Mouse (Mus musculus) hematopoietic stem cell, adult 5-6 weeks (primary cell): ENCODE measurements around the gene Ghrhr. TPM values are rescaled to one million over a fixed set of nuclear protein-coding genes. Genes with fewer than 3 reads are reported as not detected.

Source experiments
- ATAC-seq, 2 experiments: fragments of 125-278 bp in 1 of 2; replicated peaks in 1 of 2; 2 replicates each; pipeline ENCODE4 v1.8.0; 2016 to 2017; ENCODE audit warnings: inconsistent platforms in 2 of 2, mild to moderate bottlenecking in 2 of 2, moderate number of reproducible peaks in 2 of 2, low read depth in 1 of 2, moderate TSS enrichment in 1 of 2; ENCODE audit not compliant: low FRiP score in 2 of 2, poor library complexity in 2 of 2, severe bottlenecking in 2 of 2, insufficient read depth in 1 of 2, low TSS enrichment in 1 of 2
- total RNA-seq: library from RNA; stranded (forward); fragments of 172-1452, 232-1000 nt; gene quantifications from 2 replicates; pipeline ENCODE4 v1.2.3, GENCODE M21; 2017

Ghrhr gene
- total RNA-seq, 1 experiment from 2014 or later: not detected

DNA sequence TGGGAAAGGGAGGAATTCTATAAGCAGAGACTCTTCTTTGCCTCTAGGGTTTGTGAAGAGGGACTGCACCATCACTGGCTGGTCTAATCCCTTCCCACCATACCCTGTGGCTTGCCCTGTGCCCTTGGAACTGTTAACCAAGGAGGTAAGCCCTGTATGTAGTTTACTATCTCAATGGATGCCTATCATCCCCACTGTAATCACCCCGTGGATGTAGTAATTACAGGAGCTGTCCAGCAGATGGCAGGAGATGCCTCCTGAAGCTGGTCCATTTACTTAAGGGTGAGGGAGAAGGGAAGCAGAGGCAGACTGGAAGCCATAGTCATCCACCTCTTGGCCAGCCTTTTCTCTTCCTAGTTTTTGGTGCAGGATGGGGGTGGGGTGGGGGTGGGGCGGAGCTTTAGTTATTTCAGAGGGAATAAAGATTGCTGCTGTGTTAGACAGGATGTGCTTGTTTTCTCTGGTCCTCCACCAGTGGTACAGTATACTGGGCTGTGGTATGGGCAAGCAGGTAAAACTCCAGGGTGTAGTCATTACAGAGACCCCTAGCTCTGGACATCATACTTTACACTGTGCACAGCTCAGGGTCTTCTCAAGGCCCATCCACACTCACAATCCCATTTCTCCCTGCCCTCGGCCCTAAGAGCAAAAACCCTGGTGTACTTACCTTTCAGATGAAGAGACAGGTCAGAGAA lies 3.7 kb downstream of the Ghrhr start:
- ATAC-seq: peak in 1 of 2 experiments; percentile 43; a peak in 1 of 4 replicates

DNA sequence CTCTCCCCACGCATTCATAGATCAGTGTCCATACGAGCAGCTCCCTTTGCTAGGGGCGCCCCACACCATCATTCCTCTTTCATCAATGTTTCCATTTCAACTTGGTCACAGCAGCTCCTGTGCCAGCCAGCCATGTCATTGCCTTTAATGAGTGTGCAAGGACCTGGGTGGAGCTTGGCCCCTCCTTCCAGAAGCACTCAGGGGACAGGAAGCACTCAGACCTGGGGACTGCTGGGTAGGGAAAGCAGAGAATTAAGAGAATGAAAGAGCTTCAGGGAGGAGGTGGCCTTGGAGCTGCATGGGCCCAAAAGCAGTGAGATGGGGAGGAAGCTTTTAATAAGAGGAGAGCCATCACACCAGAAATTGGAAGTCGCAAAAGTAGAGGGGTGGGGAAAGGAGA lies 5.9 kb downstream of the Ghrhr start:
- 0 out of 4 replicates have a peak, but pooled peaks of 1 of the 2 experiments have one; percentile 8 for ATAC-seq

GRCm38 (mm10) chr6:55383897-55384296 lies 7.8 kb downstream of the Ghrhr start:
- ATAC-seq: peak; percentile 51 to 55; a peak in 3 of 4 replicates

GRCm38 (mm10) chr6:55384356-55384951 lies 8.4 kb downstream of the Ghrhr start:
- ATAC-seq: no peak

GRCm38 (mm10) chr6:55388546-55389169 lies 12.6 kb downstream of the Ghrhr start:
- ATAC-seq: no peak

- no peak for ATAC-seq
Observed at GRCm38 (mm10) chr6:55389321-55389720, 13.2 kb downstream of the Ghrhr start.

DNA sequence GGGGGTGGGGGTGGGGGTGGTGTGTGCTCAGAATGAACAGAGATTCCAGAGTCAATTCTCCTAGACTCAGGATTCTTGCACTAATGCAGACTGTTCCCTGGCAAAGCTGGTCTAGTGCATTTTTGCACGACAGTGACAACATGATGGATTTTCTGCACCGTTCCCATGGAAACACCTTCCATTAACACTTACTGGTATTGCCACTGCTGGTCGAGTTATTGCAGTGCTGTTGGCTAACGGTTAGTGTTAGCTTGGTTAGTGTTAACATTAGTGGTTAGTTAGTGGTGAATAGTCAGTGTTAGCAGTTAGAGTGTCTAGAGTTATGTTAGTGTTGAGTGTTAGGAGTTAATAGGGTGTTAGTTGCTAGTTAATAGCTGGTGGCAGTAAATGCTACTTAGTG lies 15.7 kb downstream of the Ghrhr start:
- no peak for ATAC-seq

DNA sequence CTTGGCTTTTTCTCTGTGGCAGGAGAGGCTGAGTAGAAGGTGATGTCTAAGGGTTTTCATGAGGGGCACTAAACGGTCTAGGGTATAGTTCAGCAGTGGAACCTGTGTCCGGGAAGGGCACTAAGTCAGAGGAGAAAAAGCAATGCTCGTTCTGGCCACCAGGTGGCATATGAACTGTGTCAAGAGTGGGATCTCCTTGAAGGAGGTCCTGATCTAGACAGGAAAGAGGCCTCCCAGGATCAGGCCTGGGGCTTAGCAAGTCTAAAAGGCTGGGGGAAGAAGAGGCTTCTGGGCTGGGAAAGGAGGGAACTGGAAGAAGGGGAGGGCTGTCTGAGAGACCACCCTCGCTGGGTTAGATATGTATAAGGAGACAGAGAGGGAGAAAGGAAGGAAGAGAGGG lies 16.4 kb downstream of the Ghrhr start:
- ATAC-seq: no peak; a peak in 1 of 4 replicates

- no peak for ATAC-seq
Observed at GRCm38 (mm10) chr6:55394854-55395253, 18.8 kb downstream of the Ghrhr start.

- no peak for ATAC-seq
Observed at GRCm38 (mm10) chr6:55396176-55396575, 20.1 kb downstream of the Ghrhr start.

DNA sequence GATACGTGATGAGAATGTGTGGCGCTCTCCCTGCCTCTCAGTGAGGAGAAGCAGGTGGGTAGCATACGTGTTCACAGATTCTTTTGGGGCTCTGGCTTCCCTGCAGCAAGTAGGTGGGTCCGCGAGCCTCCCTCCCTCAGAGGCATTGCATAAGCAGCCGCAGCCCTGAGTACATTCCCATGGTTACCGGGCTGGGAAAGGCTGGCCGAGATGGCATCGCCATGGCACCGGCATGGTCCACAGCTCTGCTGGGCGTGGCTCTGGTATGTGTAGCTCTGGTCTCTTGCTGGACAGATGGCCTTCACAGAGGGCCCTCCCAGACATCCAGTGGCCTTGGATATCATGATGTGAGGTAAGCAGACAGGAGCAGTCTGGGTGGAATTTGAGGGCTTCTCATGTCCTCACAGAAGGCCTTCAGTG lies 20.5 kb downstream of the Ghrhr start:
- no peak for ATAC-seq

DNA sequence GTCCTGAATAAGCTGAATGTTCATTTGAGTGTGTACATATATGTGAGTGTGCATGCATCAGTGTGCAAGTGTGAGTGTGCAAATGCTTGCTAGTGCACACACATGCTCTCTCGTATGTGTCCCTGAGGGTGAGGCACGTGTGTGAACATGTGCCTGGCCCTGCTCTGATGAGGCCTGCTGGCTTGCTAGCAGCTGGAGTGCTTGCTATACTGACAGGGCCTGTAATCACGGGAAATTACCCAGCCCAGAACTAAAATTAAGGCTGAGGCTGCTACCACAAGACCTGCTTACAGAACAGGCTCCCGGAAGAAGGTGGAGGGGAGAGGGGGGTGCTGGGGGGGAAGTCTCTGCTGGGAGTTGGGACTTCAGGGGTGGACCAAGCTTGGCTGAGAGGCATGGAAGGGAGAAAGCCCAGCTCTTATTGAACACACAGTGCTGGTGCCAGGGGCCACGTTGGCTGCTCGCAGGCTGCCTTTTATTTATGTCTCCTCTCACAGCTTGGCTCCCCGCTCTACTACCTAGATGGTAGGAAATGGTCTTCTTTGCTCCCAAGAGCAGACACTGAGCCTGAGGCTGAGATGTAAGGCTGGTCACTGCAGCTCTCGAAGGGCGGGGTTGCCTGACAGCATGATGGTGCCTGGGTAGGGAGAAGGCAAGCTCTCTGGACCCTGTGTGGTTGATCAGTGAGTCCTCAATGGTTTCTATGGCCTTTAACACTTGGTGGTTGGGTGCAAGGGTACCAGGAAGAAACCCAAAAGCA lies 23.0 kb downstream of the Ghrhr start:
- no peak for ATAC-seq

DNA sequence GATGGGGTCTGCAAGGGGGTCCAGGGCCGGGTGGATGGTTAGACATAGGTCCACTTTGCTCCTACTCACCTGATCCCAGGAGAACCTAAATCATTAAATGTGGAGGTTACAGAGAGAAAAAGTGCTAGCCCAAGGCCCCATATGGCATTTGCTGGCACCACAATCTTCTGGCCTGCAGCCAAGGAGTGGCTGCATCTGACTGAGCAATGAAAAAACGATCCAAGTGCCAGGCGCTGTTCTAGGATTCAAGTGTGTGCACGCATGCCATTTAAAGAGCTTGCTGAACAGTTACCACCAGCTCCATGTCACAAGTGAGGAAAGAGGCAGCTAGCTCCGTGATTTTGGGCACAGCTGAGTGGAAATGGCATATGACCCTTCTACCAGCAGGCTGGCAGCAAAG lies 23.8 kb downstream of the Ghrhr start:
- ATAC-seq: no peak

DNA sequence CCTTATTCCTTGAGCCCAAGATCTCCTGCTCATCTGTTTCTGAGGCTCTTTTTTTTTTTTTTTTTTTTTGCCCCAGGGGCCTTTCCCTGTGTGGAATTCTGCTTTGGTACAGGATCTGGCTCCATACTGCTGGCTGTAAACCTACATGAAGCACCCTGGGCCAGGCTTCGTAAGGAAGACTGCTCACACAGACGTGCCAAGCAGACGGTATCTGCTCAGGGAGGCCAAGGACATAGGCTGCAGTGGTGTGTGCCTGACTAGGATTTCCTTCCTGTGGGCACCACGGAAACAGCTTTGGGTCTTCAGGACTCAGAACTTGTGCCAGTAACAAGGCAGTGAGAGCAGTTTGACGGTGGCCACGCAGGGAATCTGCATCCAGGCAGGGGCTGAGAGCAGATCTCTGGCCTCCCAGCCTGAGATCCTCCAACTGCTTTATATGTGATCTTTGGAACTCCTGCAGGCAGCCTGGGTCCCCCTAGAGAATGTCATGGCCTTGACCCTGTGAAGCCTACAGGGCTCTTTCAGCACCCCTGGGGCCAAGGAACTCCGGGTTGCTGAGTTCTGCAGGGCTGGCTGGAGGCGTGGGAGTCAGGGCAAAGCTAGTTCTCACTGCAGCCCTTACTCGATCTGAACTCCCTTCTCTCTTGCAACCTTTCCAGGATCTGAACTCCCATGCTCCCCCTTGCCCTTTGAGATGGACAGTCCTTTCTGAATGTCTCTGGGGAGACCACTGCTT lies 26.1 kb downstream of the Ghrhr start:
- no peak for ATAC-seq

- ATAC-seq: no peak
Observed at GRCm38 (mm10) chr6:55403411-55404309, 27.6 kb downstream of the Ghrhr start.

- ATAC-seq: no peak
Observed at GRCm38 (mm10) chr6:55404421-55404990, 28.4 kb downstream of the Ghrhr start.
